Mouse (Mus musculus): ENCODE measurements around the gene Xirp1. TPM values are rescaled to one million over a fixed set of nuclear protein-coding genes. Genes with fewer than 3 reads are reported as not detected.

Gene Xirp1
- total and polyA plus RNA-seq, 3 experiments: not detected

DNA sequence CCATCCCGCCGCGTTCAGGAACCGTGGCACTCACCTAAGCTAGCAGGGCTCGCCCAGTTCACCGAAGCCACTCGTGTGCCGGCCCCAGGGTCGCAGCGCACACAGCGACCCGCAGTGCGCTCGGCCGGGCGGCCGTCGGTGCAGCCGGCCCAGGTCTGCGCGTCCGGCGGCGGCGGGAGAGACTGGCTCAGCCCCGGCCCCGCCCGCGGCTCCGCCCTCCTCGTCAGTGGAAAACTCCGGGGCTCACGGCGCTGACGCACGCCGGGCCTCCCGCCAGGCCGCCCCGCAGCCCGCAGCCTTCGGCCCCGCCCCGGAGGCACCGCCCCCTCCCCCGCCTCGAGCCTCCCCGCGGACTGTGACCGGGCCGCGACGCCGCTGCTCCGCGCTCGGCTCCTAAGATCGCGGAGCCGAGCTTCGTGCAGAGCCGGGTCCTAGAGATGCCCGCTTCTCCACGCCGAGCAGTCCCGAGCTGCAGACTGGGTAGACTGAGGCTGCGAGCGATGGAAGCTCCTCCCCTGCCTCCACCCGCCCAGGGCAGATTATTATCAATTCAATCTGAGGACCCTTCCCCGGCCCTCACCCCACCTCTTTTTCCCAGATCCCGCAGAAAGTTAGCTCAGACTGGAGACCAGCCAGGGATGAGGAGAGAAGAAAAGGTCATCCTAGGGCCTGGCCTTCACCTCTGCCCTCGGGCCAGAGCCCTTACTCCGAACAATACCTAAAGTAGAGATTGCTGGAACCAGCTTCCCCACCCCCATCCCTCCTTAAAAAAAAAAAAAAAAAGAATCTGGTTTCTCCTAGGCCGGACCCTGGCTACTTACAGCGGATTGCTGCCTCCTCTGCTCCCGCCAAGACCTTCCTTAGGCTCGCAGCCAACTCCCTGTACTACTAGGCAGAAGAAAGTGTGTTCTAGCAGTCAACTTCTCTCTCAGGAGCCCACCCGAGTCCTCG lies 39.5 kb downstream of the Xirp1 start:
- H3K36me3 ChIP-seq (replicated peaks in 1 of 2; ENCODE audit: control insufficient read depth in 1 of 2, insufficient read depth in 1 of 2, low read length in 1 of 2): no peaks in the 10 kb centered on the region
- H3K4me1 ChIP-seq (ENCODE audit: control insufficient read depth in 1 of 2, insufficient read depth in 2 of 2): peaks cover 14 to 51% of the 10 kb centered on the region in 2 experiments
- DNase-seq (ENCODE audit: extremely low read depth): no peak
- peak overlapping the region; percentile 48 for H3K27ac ChIP-seq (ENCODE audit: insufficient read depth, low read depth)
- peak overlapping the region; percentile 46 for H3K9ac ChIP-seq (ENCODE audit: insufficient read depth, low read depth)
- dilution Hi-C loops (cut with MboI; ENCODE audit: extremely low pct_ligation_motif_present, extremely low pct_unique_long_range_greater_than_20kb, low sequenced_read_pairs) (no loop called here), in situ Hi-C loops (cut with MboI; ENCODE audit: low pct_ligation_motif_present, low pct_unique_long_range_greater_than_20kb, low sequenced_read_pairs) (no loop called here)
- H3K4me2 ChIP-seq (ENCODE audit: insufficient read depth, low read depth, poor library complexity, severe bottlenecking): peak overlapping the region; percentile 89
- peaks cover 6% of the 10 kb centered on the region for H3K27me3 ChIP-seq (replicated peaks)
- peaks cover 22% of the 10 kb centered on the region for H3K79me2 ChIP-seq (replicated peaks; ENCODE audit: control insufficient read depth, extremely low read depth, insufficient read depth, poor library complexity, severe bottlenecking)
- H3K9me3 ChIP-seq (replicated peaks; ENCODE audit: low read length): no peaks in the 10 kb centered on the region
- peak overlapping the region; percentile 73 to 90 (median 79) for H3K4me3 ChIP-seq (replicated peaks in 1 of 3; ENCODE audit: low read depth in 2 of 3, low read length in 2 of 3, poor library complexity in 1 of 3)
- TF ChIP-seq MYC (IDR thresholded peaks at IDR 0.05; ENCODE audit: low read depth, low read length) (no peak), TBP (conservative IDR thresholded peaks at IDR 0.05; ENCODE audit: low read depth, low read length) (no peak), JUND (conservative IDR thresholded peaks at IDR 0.05; ENCODE audit: low read depth, low read length) (no peak), SIN3A (IDR thresholded peaks at IDR 0.05; ENCODE audit: low read length) (peak; percentile 53; the same call in 1 of the 2 replicates), POLR2AphosphoS2 (IDR thresholded peaks at IDR 0.05; ENCODE audit: low read depth, low read length) (0 out of 2 replicates have a peak, but pooled peaks have one; percentile 31), JUN (IDR thresholded peaks at IDR 0.05; ENCODE audit: insufficient read depth, low read depth, low read length) (no peak), IRF4 (IDR thresholded peaks at IDR 0.05; ENCODE audit: low read depth, low read length) (0 out of 2 replicates have a peak, but pooled peaks have one; percentile 6), ZNF384 (IDR thresholded peaks at IDR 0.05; ENCODE audit: low read depth, low read length) (no peak), CHD1 (IDR thresholded peaks at IDR 0.05; ENCODE audit: low read depth, low read length) (no peak), EP300 (IDR thresholded peaks at IDR 0.05; ENCODE audit: low read length) (no peak; the same call in 1 of the 2 replicates), ZKSCAN1 (IDR thresholded peaks at IDR 0.05; ENCODE audit: borderline replicate concordance, low read depth, low read length) (no peak), MAZ (IDR thresholded peaks at IDR 0.05; ENCODE audit: low read depth, low read length) (peak; percentile 52; the same call in 1 of the 2 replicates), SMC3 (IDR thresholded peaks at IDR 0.05; ENCODE audit: low read depth, low read length) (no peak), POLR2A (IDR thresholded peaks at IDR 0.05; ENCODE audit: low read depth, low read length) (peak; percentile 85), ELF1 (IDR thresholded peaks at IDR 0.05; ENCODE audit: low read depth, low read length) (0 out of 2 replicates have a peak, but pooled peaks have one; percentile 14), E2F4 (IDR thresholded peaks at IDR 0.05; ENCODE audit: insufficient replicate concordance, low read depth, low read length) (no peak), MEF2A (IDR thresholded peaks at IDR 0.05; ENCODE audit: borderline replicate concordance, low read depth, low read length) (no peak; the same call in 1 of the 2 replicates), RAD21 (IDR thresholded peaks at IDR 0.05; ENCODE audit: low read depth, low read length) (no peak), USF1 (IDR thresholded peaks at IDR 0.05; ENCODE audit: low read depth, low read length) (no peak), CTCF (conservative IDR thresholded peaks at IDR 0.05 in 1 of 2, IDR thresholded peaks at IDR 0.05 in 1 of 2; ENCODE audit: low read depth in 2 of 2, low read length in 2 of 2) (no peak), CHD2 (IDR thresholded peaks at IDR 0.05; ENCODE audit: low read length) (0 out of 2 replicates have a peak, but pooled peaks have one; percentile 16), GABPA (IDR thresholded peaks at IDR 0.05; ENCODE audit: insufficient replicate concordance, low read depth, low read length) (no peak), MXI1 (IDR thresholded peaks at IDR 0.05; ENCODE audit: low read depth, low read length) (no peak), PAX5 (IDR thresholded peaks at IDR 0.05; ENCODE audit: low read length) (no peak), RCOR1 (conservative IDR thresholded peaks at IDR 0.05; ENCODE audit: low read depth, low read length) (no peak), TCF12 (IDR thresholded peaks at IDR 0.05; ENCODE audit: low read depth, low read length) (peak; percentile 62; the same call in 1 of the 2 replicates), KAT2A (IDR thresholded peaks at IDR 0.05; ENCODE audit: insufficient replicate concordance, low read length) (0 out of 2 replicates have a peak, but pooled peaks have one; percentile 19), USF2 (conservative IDR thresholded peaks at IDR 0.05; ENCODE audit: low read depth, low read length) (no peak), NRF1 (IDR thresholded peaks at IDR 0.05; ENCODE audit: low read depth, low read length) (0 out of 2 replicates have a peak, but pooled peaks have one; percentile 29), NELFE (IDR thresholded peaks at IDR 0.05; ENCODE audit: low read depth, low read length) (peak; percentile 89), ZC3H11A (IDR thresholded peaks at IDR 0.05; ENCODE audit: low read depth, low read length) (no peak), BHLHE40 (IDR thresholded peaks at IDR 0.05; ENCODE audit: low read depth, low read length) (peak; percentile 11; the same call in 1 of the 2 replicates), MAFK (IDR thresholded peaks at IDR 0.05; ENCODE audit: insufficient replicate concordance, low read length) (no peak), ETS1 (conservative IDR thresholded peaks at IDR 0.05; ENCODE audit: low read depth, low read length) (no peak), HCFC1 (IDR thresholded peaks at IDR 0.05; ENCODE audit: low read depth, low read length) (no peak), MAX (IDR thresholded peaks at IDR 0.05; ENCODE audit: low read length) (peak; percentile 52; the same call in 1 of the 2 replicates), UBTF (IDR thresholded peaks at IDR 0.05; ENCODE audit: low read depth, low read length) (peak; percentile 77)
